29 mouse cellular contexts compared by ENCODE assay signal in genomic region chr3:75551248-75551647, GRCm38 (mm10).
"Had no signal": no experiment of that assay in that cellular context is flagged by ENCODE, and none has a peak within 500 bp of the region (broad histone marks: within the 10 kb centered on the region; RNA-seq: fewer than 3 reads in every experiment).

No protein-coding gene starts in this region.

- H3K4me3 ChIP-seq: gastrocnemius, adult 2 months; heart, embryonic 10.5 days; heart, embryonic 12.5 days; hindbrain, embryonic 10.5 days; hindbrain, embryonic 12.5 days; hindbrain, embryonic 15.5 days; kidney, embryonic 15.5 days; layer of hippocampus, adult 2 months; left cerebral cortex, adult 2 months; limb, embryonic 10.5 days; limb, embryonic 12.5 days; liver, embryonic 13.5 days; liver, embryonic 15.5 days had no signal

- H3K9me3 ChIP-seq: heart, embryonic 10.5 days; heart, embryonic 12.5 days; hindbrain, embryonic 10.5 days; hindbrain, embryonic 12.5 days; hindbrain, embryonic 15.5 days; kidney, embryonic 15.5 days; limb, embryonic 10.5 days; limb, embryonic 12.5 days; liver, embryonic 13.5 days; liver, embryonic 15.5 days had no signal

- ATAC-seq: hindbrain, postnatal 0 days; intestine, embryonic 16.5 days; liver, postnatal 0 days had no signal

- DNase-seq: gastrocnemius, adult 2 months; gastrocnemius, postnatal 10 days; gastrocnemius, postnatal 25 days; heart, adult 18-20 months; heart, postnatal 10 days; heart, postnatal 4 days; kidney, adult 11 months; kidney, adult 2 months; kidney, adult 9 months; kidney, postnatal 25 days; kidney, postnatal 4 days; liver; liver, embryonic 13.5 days; liver, postnatal 0 days had no signal

- H3K9ac ChIP-seq: heart, embryonic 12.5 days; hindbrain, embryonic 12.5 days; hindbrain, embryonic 15.5 days; kidney, embryonic 15.5 days; limb, embryonic 12.5 days; liver, embryonic 13.5 days; liver, embryonic 15.5 days; liver, postnatal 0 days had no signal

- H3K27ac ChIP-seq: gastrocnemius, adult 2 months; heart, embryonic 10.5 days; hindbrain, embryonic 10.5 days; hindbrain, embryonic 12.5 days; hindbrain, embryonic 15.5 days; hindbrain, postnatal 0 days; kidney, embryonic 15.5 days; kidney, postnatal 0 days; layer of hippocampus, adult 2 months; left cerebral cortex, adult 2 months; limb, embryonic 10.5 days; limb, embryonic 12.5 days; liver, embryonic 13.5 days; liver, embryonic 15.5 days had no signal

- H3K36me3 ChIP-seq: heart, embryonic 10.5 days; heart, embryonic 12.5 days; hindbrain, embryonic 10.5 days; hindbrain, embryonic 12.5 days; hindbrain, embryonic 15.5 days; kidney, embryonic 15.5 days; limb, embryonic 10.5 days; limb, embryonic 12.5 days; liver, embryonic 13.5 days; liver, embryonic 15.5 days had no signal

- H3K4me2 ChIP-seq: heart, embryonic 12.5 days; hindbrain, embryonic 12.5 days; hindbrain, embryonic 15.5 days; kidney, embryonic 15.5 days; limb, embryonic 12.5 days; liver, embryonic 11.5 days; liver, embryonic 13.5 days; liver, embryonic 15.5 days had no signal

- H3K27me3 ChIP-seq: heart, embryonic 12.5 days; hindbrain, embryonic 12.5 days; hindbrain, embryonic 15.5 days; kidney, embryonic 15.5 days; limb, embryonic 12.5 days; liver, embryonic 13.5 days; liver, embryonic 15.5 days had no signal
